Comparison of ENCODE assay signal across 8 mouse cellular contexts in genomic region chr5:117505204-117505603, GRCm38 (mm10).
A peak's percentile ranks its signal among the peaks of the same experiment; 100 is the strongest.
DNase-seq lines count a peak whose midpoint lies in the region; ATAC-seq and TF ChIP-seq lines count a peak whose summit lies in the region.

No protein-coding gene starts in this region.

- no peak overlapping the region for H3K4me3 ChIP-seq in cerebellum, adult 2 months (replicated peaks; ENCODE audit: insufficient read depth, low read depth, low read length)
- H3K4me3 ChIP-seq in gastrocnemius, adult 2 months = no peak overlapping the region
- H3K4me3 ChIP-seq in liver, embryonic 14.5 days (ENCODE audit: insufficient read depth in 1 of 2, low read depth in 2 of 2, low read length in 2 of 2) = no peak overlapping the region

- H3K9ac ChIP-seq in liver, embryonic 14.5 days (replicated peaks) = no peak overlapping the region

- DNase-seq in A20 (ENCODE audit: low read depth, low spot score) (peak; percentile 73), MEL-GATA-1-ER (ENCODE audit: extremely low read depth, low read depth) (peak; percentile 30)
- peak; percentile 70 to 82 for DNase-seq in cerebellum, adult 2 months
- peak; percentile 63 for DNase-seq in gastrocnemius, adult 2 months
- DNase-seq in kidney, postnatal 14 days = peak; percentile 77
- peak in 1 of 3 experiments; percentile 35 for DNase-seq in liver, embryonic 14.5 days (ENCODE audit: low read depth in 3 of 3, low spot score in 3 of 3)
- peak; percentile 70 for DNase-seq in ovary, postnatal 14 days (ENCODE audit: low spot score)
- peak; percentile 67 for DNase-seq in thymus, postnatal 14 days

- intact Hi-C loops in gastrocnemius, adult 2 months (cut with DNase I) = no loop called here

- peak; percentile 100 for TF ChIP-seq CTCF in cerebellum, adult 2 months (IDR thresholded peaks at IDR 0.05; ENCODE audit: borderline replicate concordance, insufficient read depth, low read depth, low read length)
- TF ChIP-seq CTCF in gastrocnemius, adult 2 months (IDR thresholded peaks at IDR 0.05) = no peak; the same call in 1 of the 2 replicates
- peak; percentile 99 for TF ChIP-seq CTCF in liver, embryonic 14.5 days (IDR thresholded peaks at IDR 0.05; ENCODE audit: low read depth)

- no peaks in the 10 kb centered on the region for H3K9me3 ChIP-seq in liver, embryonic 14.5 days (ENCODE audit: control insufficient read depth, low read length)

- H3K36me3 ChIP-seq in liver, embryonic 14.5 days (replicated peaks; ENCODE audit: control insufficient read depth, insufficient read depth, low read depth) = no peaks in the 10 kb centered on the region

- no peak for TF ChIP-seq POLR2A in cerebellum, adult 2 months (IDR thresholded peaks at IDR 0.05; ENCODE audit: borderline replicate concordance, insufficient read depth, low read length)

- 65% methylated on average over 10 of the region's 10 CpGs for whole genome bisulfite sequencing in cerebellum, adult 2 months
- WGBS in liver, embryonic 14.5 days (ENCODE audit: insufficient replicate concordance) = 65% methylated on average over 10 of the region's 10 CpGs

- ATAC-seq in liver, embryonic 14.5 days (ENCODE audit: insufficient read depth) = no peak

- no peaks in the 10 kb centered on the region for H3K27me3 ChIP-seq in cerebellum, adult 2 months (ENCODE audit: control insufficient read depth, insufficient read depth, low read length)
- no peaks in the 10 kb centered on the region for H3K27me3 ChIP-seq in liver, embryonic 14.5 days (ENCODE audit: control insufficient read depth, insufficient read depth, low read length)

- no peaks in the 10 kb centered on the region for H3K4me1 ChIP-seq in cerebellum, adult 2 months (ENCODE audit: control insufficient read depth, insufficient read depth, low read length)
- no peaks in the 10 kb centered on the region for H3K4me1 ChIP-seq in liver, embryonic 14.5 days (replicated peaks; ENCODE audit: control insufficient read depth in 2 of 2, insufficient read depth in 2 of 2, low read length in 1 of 2)

- no peak overlapping the region for H3K27ac ChIP-seq in cerebellum, adult 2 months (ENCODE audit: insufficient read depth, low read length)
- H3K27ac ChIP-seq in gastrocnemius, adult 2 months = no peak overlapping the region
- H3K27ac ChIP-seq in liver, embryonic 14.5 days = no peak overlapping the region

- H3K4me2 ChIP-seq in liver, embryonic 14.5 days (ENCODE audit: low read depth) = no peak overlapping the region

- TF ChIP-seq EP300 in liver, embryonic 14.5 days (IDR thresholded peaks at IDR 0.05; ENCODE audit: low read depth) = no peak
